Mouse (Mus musculus) CD4-positive helper T cell, adult 2 months (primary cell): Measurements from ENCODE around the gene Lpo.

Experiments
- DNase-seq: peaks from one replicate; pipeline ENCODE4 v3.0.0-alpha.2; 2012; ENCODE audit warnings: low read depth, missing footprints, low spot score

The Lpo gene

DNA sequence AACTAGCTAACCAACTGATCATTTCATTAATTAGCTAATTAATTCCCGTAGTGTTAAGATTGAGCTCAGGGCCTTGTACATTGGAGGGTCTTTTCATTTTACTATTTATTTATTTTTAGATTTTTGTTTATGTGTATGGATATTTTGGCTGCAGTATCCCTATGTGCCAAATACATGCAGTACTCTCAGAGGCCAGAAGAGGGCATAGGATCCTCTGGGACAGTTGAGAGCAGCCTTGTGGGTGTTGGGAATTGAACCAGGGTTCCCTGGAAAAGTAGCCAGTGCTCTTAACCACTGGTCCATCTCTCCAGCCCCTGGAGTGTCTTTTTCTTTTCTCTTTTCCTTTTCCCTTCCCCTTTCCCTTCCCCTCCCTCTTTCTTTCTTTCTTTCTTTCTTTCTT is 22.6 kb downstream of the Lpo start:
- peak; percentile 44 for DNase-seq

GRCm38 (mm10) chr11:87802621-87803020 is 25.5 kb downstream of the Lpo start:
- DNase-seq: peak; percentile 42

- DNase-seq: peak; percentile 67
Observed at GRCm38 (mm10) chr11:87801711-87802275, 26.3 kb downstream of the Lpo start.

DNA sequence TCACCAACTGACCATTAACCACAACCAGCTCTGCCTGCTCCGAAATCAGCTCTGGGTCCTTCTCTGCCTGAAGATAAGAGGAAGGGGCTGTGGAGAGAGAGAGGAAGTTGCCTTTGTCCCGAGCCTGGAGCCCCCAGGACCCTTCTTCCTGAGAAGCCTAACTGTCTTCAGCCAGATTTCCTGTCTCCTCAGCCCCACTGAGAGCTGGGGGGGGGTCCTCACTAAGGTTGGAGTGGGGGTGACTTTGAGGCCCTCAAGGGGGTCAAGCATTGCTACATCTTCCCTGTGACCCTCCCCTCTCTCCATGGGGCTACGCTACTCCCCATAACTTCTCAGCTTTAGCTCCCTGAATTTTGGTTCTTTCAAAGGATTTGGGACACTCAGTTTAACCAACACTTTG is 34.6 kb downstream of the Lpo start, which contains the start of gene Mpo:
Gene Mpo, plus strand, starts transcription at position 122 of the 400 bp plus-strand sequence.
- no peak for DNase-seq

- no peak for DNase-seq
Observed at GRCm38 (mm10) chr11:87790088-87790487, 38.0 kb downstream of the Lpo start.

GRCm38 (mm10) chr11:87780130-87780529 is 48.0 kb downstream of the Lpo start:
- no peak for DNase-seq

GRCm38 (mm10) chr11:87779392-87779791 is 48.7 kb downstream of the Lpo start:
- DNase-seq: no peak

- DNase-seq: no peak
Observed at GRCm38 (mm10) chr11:87778915-87779314, 49.2 kb downstream of the Lpo start.

DNA sequence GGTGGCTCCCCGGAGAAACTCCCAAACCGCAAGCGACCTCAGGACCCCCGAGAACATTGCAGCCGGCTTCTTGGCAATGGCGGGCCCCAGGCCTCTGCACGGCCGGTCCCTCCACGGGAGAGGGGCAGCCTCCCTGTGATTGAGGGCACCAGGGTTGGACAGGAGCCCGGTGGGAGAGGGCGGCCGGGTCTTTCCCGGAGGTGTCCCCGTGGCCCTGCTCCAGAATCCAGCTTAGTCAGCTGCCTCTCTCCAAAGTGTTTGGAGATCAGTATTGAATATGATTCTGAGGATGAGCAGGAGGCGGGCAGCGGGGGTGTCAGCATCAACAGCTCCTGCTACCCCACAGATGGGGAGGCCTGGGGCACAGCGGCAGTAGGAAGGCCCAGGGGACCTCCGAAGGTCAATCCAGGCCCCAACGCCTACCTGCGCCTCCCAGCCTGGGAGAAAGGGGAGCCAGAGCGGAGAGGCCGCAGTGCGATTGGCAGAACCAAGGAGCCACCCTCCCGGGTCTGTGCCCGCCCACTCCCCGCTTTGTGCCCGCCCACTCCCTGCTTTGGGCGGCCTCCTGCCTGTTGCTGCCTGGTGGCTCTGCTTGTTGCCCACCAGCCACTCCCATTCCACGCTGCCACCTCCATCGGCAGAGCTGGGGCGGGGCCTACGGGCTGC is 49.9 kb downstream of the Lpo start:
- DNase-seq: peak; percentile 26

DNA sequence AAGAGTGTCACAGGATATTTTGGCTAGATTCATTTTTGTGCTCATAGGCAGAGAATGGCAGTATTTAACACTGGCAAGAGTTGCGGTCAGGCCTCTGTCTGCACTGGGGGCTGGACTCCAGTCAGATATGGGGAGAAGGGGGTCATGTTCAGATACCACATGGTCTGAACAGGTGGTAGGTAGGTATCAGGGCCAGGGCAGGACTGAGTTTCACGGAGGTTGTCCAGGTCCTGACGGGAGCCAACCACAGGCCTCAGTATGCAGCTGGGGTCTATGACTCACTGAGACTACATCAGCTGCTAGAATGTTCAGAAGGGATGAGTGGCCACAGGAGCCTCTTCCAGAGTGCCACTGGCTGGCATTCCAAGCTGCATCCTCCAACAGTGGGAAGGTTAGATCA is 55.7 kb downstream of the Lpo start:
- DNase-seq: no peak

DNA sequence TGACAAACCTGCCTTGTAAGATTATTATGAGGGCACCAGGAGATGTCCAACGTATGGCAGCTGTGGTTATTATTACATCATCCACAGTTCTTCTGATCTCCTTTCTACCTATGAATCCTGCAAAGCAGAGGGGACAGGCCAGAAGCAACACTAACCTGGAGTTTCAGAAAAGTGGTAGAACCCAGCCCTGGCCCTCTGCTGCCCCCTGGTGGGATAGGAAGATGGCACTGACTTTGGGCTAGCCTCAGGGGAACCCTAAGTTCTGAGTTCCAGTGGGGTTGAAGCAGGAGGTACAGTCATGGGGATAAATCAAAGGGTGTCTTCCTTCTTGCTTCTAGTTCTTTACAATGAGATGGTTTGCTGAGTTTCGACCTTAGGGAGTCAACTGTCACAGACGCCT is 57.1 kb downstream of the Lpo start:
- DNase-seq: peak; percentile 79

- DNase-seq: no peak
Observed at GRCm38 (mm10) chr11:87768745-87769144, 59.3 kb downstream of the Lpo start.

DNA sequence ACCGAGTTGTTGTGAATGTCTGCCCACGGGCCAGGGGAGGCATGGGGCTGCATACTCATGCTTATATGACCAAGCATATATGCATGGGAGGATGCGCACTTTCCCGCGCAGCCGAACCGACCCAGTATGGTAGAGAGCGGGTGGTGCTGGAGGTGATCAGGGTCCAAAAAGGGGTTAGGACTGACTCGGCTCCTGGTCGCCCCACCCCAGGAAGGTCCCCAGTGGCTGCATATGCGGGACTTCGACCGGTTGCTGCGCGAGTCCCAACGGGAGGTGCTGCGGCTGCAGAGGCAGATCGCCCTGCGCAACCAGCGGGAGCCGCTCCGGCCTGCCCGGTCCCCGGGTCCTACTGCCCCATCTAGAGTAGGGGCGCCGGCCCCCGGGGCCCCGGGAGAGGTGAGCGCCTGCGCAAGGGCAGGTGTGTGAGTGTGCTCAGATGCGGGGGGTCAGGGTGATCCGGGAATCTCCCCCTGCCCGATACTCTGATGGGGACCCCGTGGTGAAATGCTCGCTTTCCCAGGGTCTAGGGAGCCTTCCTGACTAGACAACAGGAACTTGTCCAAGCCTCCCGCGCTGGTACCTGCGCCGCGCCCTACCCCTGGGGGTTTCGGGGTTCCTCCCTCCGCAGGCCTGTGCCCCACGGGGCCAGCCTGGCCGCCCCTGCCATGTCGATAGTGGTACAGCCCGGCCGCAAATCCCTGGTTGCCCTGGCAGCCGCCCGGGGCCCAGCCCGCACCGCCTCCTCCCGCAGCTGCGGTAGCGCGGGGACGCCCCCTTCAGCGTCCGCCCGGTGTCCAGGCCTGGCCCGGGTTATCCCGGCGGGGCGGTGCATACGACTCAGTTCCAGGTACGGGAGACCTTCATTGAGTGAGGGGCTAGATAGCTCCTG is 63.9 kb downstream of the Lpo start:
- DNase-seq: peak; percentile 58

GRCm38 (mm10) chr11:87763511-87763987 is 64.5 kb downstream of the Lpo start:
- peak; percentile 45 for DNase-seq

DNA sequence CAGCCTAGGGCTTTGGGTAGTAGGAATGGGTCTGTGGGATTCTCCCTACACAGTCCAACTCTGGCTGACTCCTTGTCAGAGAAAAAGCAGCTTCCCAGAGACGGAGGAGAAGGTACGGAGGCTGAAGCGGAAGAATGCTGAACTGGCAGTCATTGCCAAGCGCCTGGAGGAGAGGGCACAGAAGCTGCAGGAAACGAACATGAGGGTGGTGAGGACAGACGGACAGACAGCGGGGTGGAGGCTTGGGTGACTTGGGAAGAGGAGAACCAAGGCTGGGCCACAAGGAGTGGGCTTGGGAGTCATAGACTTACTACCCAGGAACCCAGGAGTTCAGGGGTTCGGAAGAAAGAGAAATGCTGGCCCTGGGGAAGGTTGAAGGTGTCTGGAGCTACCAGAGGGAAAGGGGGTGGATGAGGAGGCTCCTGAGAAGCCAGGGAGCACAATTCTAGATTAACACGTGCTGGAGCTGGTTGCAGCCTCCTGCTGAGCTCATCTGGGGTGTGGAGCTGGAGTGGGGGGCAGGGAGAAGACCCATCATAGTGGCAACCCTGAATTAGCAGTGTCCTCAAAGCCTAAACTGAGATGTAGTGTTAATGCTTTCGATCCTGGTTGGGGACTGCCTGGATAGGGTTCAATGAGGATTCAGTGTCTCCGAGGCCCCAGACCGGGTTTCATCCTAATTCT is 65.2 kb downstream of the Lpo start:
- DNase-seq: no peak

- DNase-seq: no peak
Observed at GRCm38 (mm10) chr11:87761806-87762701, 66.0 kb downstream of the Lpo start.

DNA sequence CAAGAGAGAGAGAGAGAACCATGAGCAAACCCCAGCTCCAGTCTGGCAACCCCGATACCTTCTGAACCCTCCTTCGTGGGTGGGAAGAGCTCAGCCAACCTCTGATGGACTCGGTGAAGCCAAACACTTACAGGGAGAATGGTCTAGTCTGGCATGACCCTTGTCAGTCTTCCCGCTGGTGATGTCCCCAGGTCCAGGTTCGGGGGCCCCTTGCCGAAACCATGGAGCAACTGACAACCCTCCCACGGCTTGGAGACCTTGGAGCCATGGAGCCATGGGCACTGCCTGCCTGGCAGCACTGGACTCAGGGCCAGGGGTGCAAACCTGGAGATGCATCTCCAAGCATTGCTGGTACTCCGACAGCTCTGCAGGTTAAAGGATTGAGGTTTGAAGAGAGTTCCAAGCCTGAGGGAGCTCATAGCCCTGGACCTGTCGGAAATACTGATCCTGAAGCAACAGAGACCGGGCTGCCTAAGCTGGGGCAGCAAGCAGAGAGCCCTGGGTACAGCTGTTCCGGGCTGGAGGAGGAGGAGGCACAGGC is 66.8 kb downstream of the Lpo start:
- DNase-seq: peak; percentile 22

GRCm38 (mm10) chr11:87760301-87761081 is 67.6 kb downstream of the Lpo start, which contains the start of gene Tspoap1:
TSS of gene Tspoap1 (plus strand) at chr11:87760541.
- DNase-seq: peak; percentile 70

DNA sequence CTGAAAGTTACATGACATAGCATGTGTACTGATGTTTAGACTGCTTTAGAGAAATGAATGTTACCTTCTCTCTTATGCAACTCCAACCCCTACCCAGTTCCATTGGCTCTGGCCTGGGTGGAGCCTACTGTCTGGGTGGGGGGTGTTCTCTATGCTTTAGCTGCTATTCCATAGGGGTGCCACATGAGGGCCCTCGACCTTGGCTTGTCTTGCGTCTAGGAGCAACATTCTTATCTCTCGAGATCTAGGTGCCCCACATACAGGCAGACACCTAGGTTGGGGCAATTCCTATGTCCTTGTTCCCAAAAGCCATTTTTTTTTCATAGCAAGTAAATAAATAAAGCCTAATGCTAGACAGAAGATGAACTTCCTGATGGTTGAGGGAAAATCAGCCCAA is 68.5 kb downstream of the Lpo start:
- DNase-seq: peak; percentile 89
